Mouse (Mus musculus) thymus, adult 2 months (tissue): ENCODE results near the gene Greb1. TPM values are rescaled to one million over a fixed set of nuclear protein-coding genes. Genes with fewer than 3 reads are reported as not detected.

ENCODE experiments used
- DNase-seq: peaks from one replicate; pipeline ENCODE4 v3.0.0; 2021
- H3K27ac ChIP-seq: fragments of 200-500 bp; 2 replicates; pipeline ENCODE4 v1.5.1; 2012; ENCODE audit warnings: low read length, control low read depth; ENCODE audit not compliant: control insufficient read depth, insufficient read depth
- H3K27me3 ChIP-seq: fragments of 200-500 bp; 2 replicates; pipeline ENCODE4 v1.6.1; 2012; ENCODE audit warnings: mild to moderate bottlenecking, low read length, moderate library complexity, mixed read lengths; ENCODE audit not compliant: control insufficient read depth, insufficient read depth
- H3K36me3 ChIP-seq: fragments of 200-500 bp; 2 replicates; pipeline ENCODE4 v1.6.1; 2012; ENCODE audit warnings: mild to moderate bottlenecking, low read length, moderate library complexity; ENCODE audit not compliant: control insufficient read depth, insufficient read depth
- H3K4me1 ChIP-seq: fragments of 200-500 bp; replicated peaks from 2 replicates; pipeline ENCODE4 v1.6.1; 2012; ENCODE audit warnings: low read length; ENCODE audit not compliant: control insufficient read depth, insufficient read depth
- H3K4me3 ChIP-seq: fragments of 200-500 bp; 2 replicates; pipeline ENCODE4 v1.5.1; 2012; ENCODE audit warnings: mild to moderate bottlenecking, low read length, control low read depth, moderate library complexity; ENCODE audit not compliant: control insufficient read depth, insufficient read depth
- CTCF ChIP-seq: fragments of 200-500 bp; IDR thresholded peaks from 2 replicates; pipeline ENCODE4 v1.5.1; 2012; ENCODE audit warnings: mild to moderate bottlenecking, control low read depth, low read length, moderate library complexity, borderline replicate concordance; ENCODE audit not compliant: control insufficient read depth, poor library complexity, insufficient read depth; ENCODE audit errors: extremely low read depth
- POLR2A ChIP-seq: fragments of 200-500 bp; IDR thresholded peaks from 2 replicates; pipeline ENCODE4 v1.6.1; 2012; ENCODE audit warnings: mild to moderate bottlenecking, low read length, control low read depth, moderate library complexity; ENCODE audit not compliant: control insufficient read depth, poor library complexity, insufficient read depth; ENCODE audit errors: extremely low read depth
- WGBS: fragments of 180-500 bp; shearing (Covaris S2); methylation state at CpG from one replicate; pipeline ENCODE4 v1.1.7; 2018; 5-methylcytosine and 5-hydroxymethylcytosine counted together
- polyA plus RNA-seq: library from polyadenylated mRNA; depleted of rRNA; stranded (reverse); fragments of >200 nt; gene quantifications from 2 replicates; pipeline ENCODE4 v1.2.3, GENCODE M21; 2012

Gene Greb1
- polyA plus RNA-seq, 1 experiment: 10.6 TPM

GRCm38 (mm10) chr12:16840842-16841782, 40.4 kb upstream of the Greb1 start:
- Histone ChIP-seq H3K27ac (no peak overlapping the region), H3K36me3 (no peaks in the 10 kb centered on the region), H3K4me3 (no peak overlapping the region), H3K4me1 (no peaks in the 10 kb centered on the region), H3K27me3 (no peaks in the 10 kb centered on the region)
- 95% methylated on average over 8 of the region's 8 CpGs for whole genome bisulfite sequencing
- DNase-seq: no peak
- TF ChIP-seq POLR2A: no peak
- TF ChIP-seq CTCF: no peak

- Histone ChIP-seq H3K4me3 (no peak overlapping the region), H3K27me3 (no peaks in the 10 kb centered on the region), H3K4me1 (no peaks in the 10 kb centered on the region), H3K36me3 (no peaks in the 10 kb centered on the region), H3K27ac (no peak overlapping the region)
- TF ChIP-seq POLR2A: no peak
- TF ChIP-seq CTCF: no peak
- no peak for DNase-seq
- WGBS: 94% methylated on average over 4 of the region's 4 CpGs
Observed at GRCm38 (mm10) chr12:16837766-16838165, 37.1 kb upstream of the Greb1 start.

GRCm38 (mm10) chr12:16836188-16836587, 35.5 kb upstream of the Greb1 start:
- no peaks in the 10 kb centered on the region for H3K36me3 ChIP-seq
- no peaks in the 10 kb centered on the region for H3K4me1 ChIP-seq
- 79% methylated on average over 9 of the region's 9 CpGs for WGBS
- no peak overlapping the region for H3K4me3 ChIP-seq
- no peaks in the 10 kb centered on the region for H3K27me3 ChIP-seq
- no peak for DNase-seq
- TF ChIP-seq CTCF: no peak
- no peak for TF ChIP-seq POLR2A
- no peak overlapping the region for H3K27ac ChIP-seq

- Histone ChIP-seq H3K27me3 (no peaks in the 10 kb centered on the region), H3K27ac (no peak overlapping the region), H3K4me3 (no peak overlapping the region), H3K4me1 (no peaks in the 10 kb centered on the region), H3K36me3 (no peaks in the 10 kb centered on the region)
- WGBS: 86% methylated on average over 11 of the region's 11 CpGs
- DNase-seq: no peak
- TF ChIP-seq POLR2A (no peak), CTCF (no peak)
Observed at GRCm38 (mm10) chr12:16834701-16835100, 34.0 kb upstream of the Greb1 start.

GRCm38 (mm10) chr12:16831071-16831470, 30.4 kb upstream of the Greb1 start:
- H3K4me3 ChIP-seq: no peak overlapping the region
- no peaks in the 10 kb centered on the region for H3K27me3 ChIP-seq
- H3K27ac ChIP-seq: no peak overlapping the region
- H3K4me1 ChIP-seq: no peaks in the 10 kb centered on the region
- 80% methylated on average over 4 of the region's 4 CpGs for WGBS
- DNase-seq: no peak
- no peaks in the 10 kb centered on the region for H3K36me3 ChIP-seq
- TF ChIP-seq POLR2A (no peak), CTCF (no peak)

GRCm38 (mm10) chr12:16829785-16830184, 29.1 kb upstream of the Greb1 start:
- WGBS: 80% methylated on average over 2 of the region's 2 CpGs

More at GRCm38 (mm10) chr12:16829785-16830184, 29.1 kb upstream of the Greb1 start:
- Histone ChIP-seq H3K27me3 (no peaks in the 10 kb centered on the region), H3K4me3 (no peak overlapping the region), H3K4me1 (no peaks in the 10 kb centered on the region), H3K27ac (no peak overlapping the region), H3K36me3 (peaks cover 3% of the 10 kb centered on the region; the same call in 1 of the 2 replicates)
- no peak for DNase-seq
- no peak for TF ChIP-seq POLR2A
- TF ChIP-seq CTCF: no peak
